Comparison of ENCODE assay signal across 16 mouse cellular contexts in the genomic region with DNA sequence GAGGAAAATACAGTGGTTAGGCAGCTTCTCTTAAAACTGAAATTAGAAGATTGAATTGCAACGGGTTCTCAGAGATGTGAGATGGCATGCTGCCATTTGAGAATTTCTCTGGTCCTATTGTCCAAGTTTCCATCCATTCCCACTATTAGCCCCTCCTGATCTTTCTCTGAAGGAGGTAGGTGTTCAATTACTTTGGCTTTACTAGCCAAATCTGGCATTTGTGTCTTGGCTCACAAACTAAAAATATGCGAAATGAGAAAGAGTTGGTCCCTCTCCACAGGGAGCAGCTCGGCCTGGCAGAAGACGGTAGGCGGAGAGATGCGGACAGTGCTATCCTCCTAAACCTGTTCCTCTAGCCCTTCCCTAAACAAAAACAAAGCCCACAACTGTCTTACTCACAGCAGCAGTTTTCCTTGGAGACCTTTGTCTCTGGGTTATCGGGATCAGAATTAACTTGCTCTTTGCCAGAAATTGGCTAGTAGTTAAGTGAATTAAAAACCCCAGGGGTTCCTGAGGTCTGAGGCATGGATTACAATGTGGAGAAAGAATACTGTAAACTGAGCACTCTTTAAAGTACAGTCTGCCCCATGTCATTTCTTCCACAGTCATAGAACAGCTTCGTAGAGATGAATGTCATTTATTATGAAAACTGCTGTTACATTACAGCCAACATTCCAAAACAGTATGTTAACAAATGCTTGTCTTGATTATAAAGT. TPM values are rescaled to one million over a fixed set of nuclear protein-coding genes. Genes with fewer than 3 reads are reported as not detected.
DNase-seq lines count a peak whose midpoint lies in the region; ATAC-seq and TF ChIP-seq lines count a peak whose summit lies in the region.
"Had no signal": no experiment of that assay in that cellular context is flagged by ENCODE, and none has a peak within 500 bp of the region (broad histone marks: within the 10 kb centered on the region; RNA-seq: fewer than 3 reads in every experiment).

No protein-coding gene starts in this region.

- H3K9me3 ChIP-seq in embryonic facial prominence, embryonic 13.5 days = no peaks in the 10 kb centered on the region
- no peaks in the 10 kb centered on the region for H3K9me3 ChIP-seq in embryonic facial prominence, embryonic 10.5 days
- H3K9me3 ChIP-seq: forebrain, embryonic 15.5 days; kidney, embryonic 15.5 days had no signal

- WGBS in embryonic facial prominence, embryonic 13.5 days = 36% methylated on average over 8 of the region's 8 CpGs
- WGBS in embryonic facial prominence, embryonic 10.5 days = 39% methylated on average over 8 of the region's 8 CpGs
- WGBS in kidney, adult 2 months = 70% methylated on average over 8 of the region's 8 CpGs

- DNase-seq in embryonic facial prominence, embryonic 10.5 days (ENCODE audit: low spot score) = no peak
- peak; percentile 55 for DNase-seq in brain, adult 2 months (ENCODE audit: low read depth, low spot score)
- no peak for DNase-seq in adrenal gland, adult 8-10 months
- DNase-seq in kidney, adult 2 months = no peak
- DNase-seq in neural tube, embryonic 10.5 days (ENCODE audit: extremely low spot score, low spot score) = no peak
- DNase-seq: gastrocnemius, postnatal 36 days; heart, postnatal 36 days; lung, embryonic 14.5 days had no signal

- no peak for TF ChIP-seq CTCF in C2C12 (IDR thresholded peaks at IDR 0.05; ENCODE audit: control insufficient read depth, insufficient read depth, insufficient read length)
- no peak for TF ChIP-seq CTCF in kidney, adult 2 months (conservative IDR thresholded peaks at IDR 0.05; ENCODE audit: insufficient read depth, insufficient read length, low read depth, low read length)

- no peaks in the 10 kb centered on the region for H3K79me3 ChIP-seq in C2C12 (ENCODE audit: low read depth)

- no peak for TF ChIP-seq POLR2A in kidney, adult 2 months (IDR thresholded peaks at IDR 0.05; ENCODE audit: low read depth, low read length)

- no peaks in the 10 kb centered on the region for H3K27me3 ChIP-seq in embryonic facial prominence, embryonic 13.5 days
- H3K27me3 ChIP-seq in embryonic facial prominence, embryonic 10.5 days (replicated peaks; ENCODE audit: low read depth, poor library complexity, severe bottlenecking) = no peaks in the 10 kb centered on the region; the same call in 1 of the 2 replicates
- no peaks in the 10 kb centered on the region for H3K27me3 ChIP-seq in C2C12 (ENCODE audit: control insufficient read depth, insufficient read depth, insufficient read length)
- no peaks in the 10 kb centered on the region for H3K27me3 ChIP-seq in kidney, adult 2 months (replicated peaks; ENCODE audit: control insufficient read depth, insufficient read depth, low read length)
- H3K27me3 ChIP-seq: forebrain, embryonic 15.5 days; kidney, embryonic 15.5 days had no signal

- no peaks in the 10 kb centered on the region for H3K79me2 ChIP-seq in C2C12 (ENCODE audit: control insufficient read depth, insufficient read depth)

- H3K36me3 ChIP-seq in embryonic facial prominence, embryonic 13.5 days = peaks cover 29% of the 10 kb centered on the region
- peaks cover 34% of the 10 kb centered on the region for H3K36me3 ChIP-seq in embryonic facial prominence, embryonic 10.5 days (replicated peaks)
- H3K36me3 ChIP-seq in C2C12 (ENCODE audit: control insufficient read depth, insufficient read depth) = peaks cover 23% of the 10 kb centered on the region
- H3K36me3 ChIP-seq in kidney, adult 2 months (ENCODE audit: control insufficient read depth, insufficient read depth, low read length) = peaks cover 2% of the 10 kb centered on the region; the same call in 1 of the 2 replicates

- peak overlapping the region; percentile 32 for H3ac ChIP-seq in C2C12 (ENCODE audit: control insufficient read depth, insufficient read length, low read depth)

- no peak overlapping the region for H3K9ac ChIP-seq in embryonic facial prominence, embryonic 13.5 days
- H3K9ac ChIP-seq: forebrain, embryonic 15.5 days; kidney, embryonic 15.5 days; lung, embryonic 14.5 days had no signal

- H3K4me3 ChIP-seq in embryonic facial prominence, embryonic 13.5 days = no peak overlapping the region
- no peak overlapping the region for H3K4me3 ChIP-seq in embryonic facial prominence, embryonic 10.5 days
- no peak overlapping the region for H3K4me3 ChIP-seq in C2C12 (ENCODE audit: insufficient read depth, poor library complexity, severe bottlenecking)
- no peak overlapping the region for H3K4me3 ChIP-seq in kidney, adult 2 months (ENCODE audit: insufficient read depth, low read depth, low read length)
- H3K4me3 ChIP-seq: forebrain, embryonic 15.5 days; kidney, embryonic 15.5 days had no signal

- ATAC-seq in embryonic facial prominence, embryonic 13.5 days (ENCODE audit: insufficient number of reproducible peaks, insufficient read depth, low FRiP score, low TSS enrichment, low read depth) = no peak
- ATAC-seq in common myeloid progenitor, adult 5-6 weeks (replicated peaks; ENCODE audit: low read depth, poor library complexity, severe bottlenecking) = 0 out of 2 replicates have a peak, but pooled peaks have one; percentile 4
- ATAC-seq: forebrain, embryonic 15.5 days had no signal

- no peak overlapping the region for H3K4me2 ChIP-seq in embryonic facial prominence, embryonic 13.5 days
- H3K4me2 ChIP-seq: forebrain, embryonic 15.5 days; heart, embryonic 11.5 days; kidney, embryonic 15.5 days; liver, embryonic 11.5 days; lung, embryonic 14.5 days had no signal

- H3K4me1 ChIP-seq in embryonic facial prominence, embryonic 13.5 days = peaks cover 13% of the 10 kb centered on the region; the same call in 1 of the 2 replicates
- H3K4me1 ChIP-seq in embryonic facial prominence, embryonic 10.5 days = peaks cover 3% of the 10 kb centered on the region; the same call in 1 of the 2 replicates
- H3K4me1 ChIP-seq in kidney, adult 2 months (ENCODE audit: control insufficient read depth, insufficient read depth, low read length) = peaks cover 23% of the 10 kb centered on the region; the same call in 1 of the 2 replicates
- H3K4me1 ChIP-seq: forebrain, embryonic 15.5 days had no signal

- peak overlapping the region; percentile 64; the same call in 1 of the 2 replicates for H3K27ac ChIP-seq in embryonic facial prominence, embryonic 13.5 days
- no peak overlapping the region for H3K27ac ChIP-seq in embryonic facial prominence, embryonic 10.5 days (replicated peaks)
- H3K27ac ChIP-seq in kidney, adult 2 months (ENCODE audit: insufficient read depth, low read depth, low read length) = no peak overlapping the region
- H3K27ac ChIP-seq: forebrain, embryonic 15.5 days; kidney, embryonic 15.5 days had no signal

TF ChIP-seq in C2C12, 6 proteins besides CTCF, POLR2A, EP300 and RAD21:
- TF ChIP-seq MYOG (IDR thresholded peaks at IDR 0.05; ENCODE audit: control insufficient read depth, extremely low read depth, insufficient read length) (no peak), MAX (IDR thresholded peaks at IDR 0.05) (no peak), FOSL1 (IDR thresholded peaks at IDR 0.05; ENCODE audit: insufficient read depth, low read length, poor library complexity, severe bottlenecking) (no peak), USF1 (IDR thresholded peaks at IDR 0.05; ENCODE audit: low read depth) (no peak), MYOD1 (IDR thresholded peaks at IDR 0.05; ENCODE audit: control insufficient read depth, insufficient read length, low read depth) (no peak), CEBPB (IDR thresholded peaks at IDR 0.05; ENCODE audit: low read depth) (no peak)

RNA-seq across cellular contexts. Expression of a gene that starts 0.7 kb away (rescaled TPM):
- polyA plus RNA-seq in embryonic facial prominence, embryonic 13.5 days (2015; fragmentation: Nextera tagmentation; extraction: Ambion mirVana) = 0.38 and 0.48 TPM in 2 replicates
- polyA plus RNA-seq in embryonic facial prominence, embryonic 10.5 days (2016; fragmentation: Nextera tagmentation; extraction: Ambion mirVana) = 0.18 and 0.41 TPM in 2 replicates
- polyA plus RNA-seq in C2C12 (2012; fragmentation: generic; extraction: Trizol) = 0.51 TPM
- 1.3 and 3.4 TPM in 2 replicates for total RNA-seq in common myeloid progenitor, adult 5-6 weeks (2017)
- under 1 TPM in 3 of 4 experiments, not detected in 1; 0.15 to 0.38 (median 0.24) TPM for total RNA-seq in adrenal gland, adult 8-10 months (2022)
- 2.6 TPM in 2 replicates for polyA plus RNA-seq in kidney, adult 2 months (2012; rRNA removed)
- total RNA-seq: adrenal gland, postnatal 25 days had no signal

RNA-seq across cellular contexts. Expression of a gene that starts 42.3 kb away (rescaled TPM):
- 36.7 and 37.3 TPM in 2 replicates for polyA plus RNA-seq in embryonic facial prominence, embryonic 13.5 days (2015; fragmentation: Nextera tagmentation; extraction: Ambion mirVana)
- polyA plus RNA-seq in embryonic facial prominence, embryonic 10.5 days (2016; fragmentation: Nextera tagmentation; extraction: Ambion mirVana) = 33.1 and 36.3 TPM in 2 replicates
- 19.8 TPM for polyA plus RNA-seq in C2C12 (2012; fragmentation: generic; extraction: Trizol)
- 14.3 and 23.7 TPM in 2 replicates for total RNA-seq in common myeloid progenitor, adult 5-6 weeks (2017)
- 10 to 100 TPM; 19.4 to 32.7 (median 26.3) TPM for total RNA-seq in adrenal gland, adult 8-10 months (2022)
- 9.6 and 10.3 TPM in 2 replicates for polyA plus RNA-seq in kidney, adult 2 months (2012; rRNA removed)
